Mouse (Mus musculus) testis, adult 2 months (tissue): ENCODE data around the gene Plscr2.

ENCODE experiments used
- CTCF ChIP-seq: fragments of 200-500 bp; IDR thresholded peaks from 2 replicates; pipeline ENCODE4 v1.5.1; 2012; ENCODE audit warnings: low read depth, mild to moderate bottlenecking, inconsistent platforms, low read length, moderate library complexity; ENCODE audit not compliant: control insufficient read depth, insufficient read depth, insufficient replicate concordance
- POLR2A ChIP-seq: fragments of 200-500 bp; IDR thresholded peaks from 2 replicates; pipeline ENCODE4 v1.6.1; 2012; ENCODE audit warnings: low read depth, mild to moderate bottlenecking, inconsistent platforms, low read length, moderate library complexity; ENCODE audit not compliant: control insufficient read depth

- no peak for TF ChIP-seq CTCF
- no peak for TF ChIP-seq POLR2A
Measured at GRCm38 (mm10) chr9:92292169-92292568, 16.8 kb downstream of the Plscr2 start.
